Mouse (Mus musculus) thymus, postnatal 4 days (tissue): ENCODE measurements at regions not wholly inside any gene's neighbourhood (a gene's known extent, or its start where the extent isn't known, plus 50 kb on each side); places are given as distances from the start of the nearest gene placed in this dataset.

ENCODE experiments used
- DNase-seq: peaks from one replicate; pipeline ENCODE4 v3.0.0; 2021

GRCm38 (mm10) chr15:11774717-11775116 is 132.4 kb downstream of the Npr3 start:
- no peak for DNase-seq

GRCm38 (mm10) chr15:11770596-11770995 is 136.5 kb downstream of the Npr3 start:
- DNase-seq = no peak

GRCm38 (mm10) chr15:11757963-11758362 is 149.1 kb downstream of the Npr3 start:
- no peak for DNase-seq

DNA sequence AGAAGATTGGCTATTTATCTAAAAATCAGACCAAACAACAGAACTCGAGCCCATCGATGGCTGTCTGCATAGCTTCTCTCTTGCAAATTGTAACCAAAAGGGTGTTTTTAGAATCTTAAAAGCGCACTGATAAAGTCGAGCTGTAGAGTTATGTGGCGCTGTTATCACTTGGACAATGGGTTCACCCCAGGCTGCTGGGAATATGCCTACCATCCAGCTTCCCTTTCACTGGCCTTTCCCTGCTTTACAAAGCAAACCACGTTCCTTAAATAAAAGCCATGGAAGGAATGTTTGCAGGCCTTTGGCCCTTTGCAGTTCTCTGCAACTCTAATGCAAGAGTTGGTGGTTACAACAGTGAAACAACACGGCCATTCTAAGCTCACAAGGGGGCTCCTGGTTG is 150.3 kb downstream of the Npr3 start:
- DNase-seq = no peak

- no peak for DNase-seq
Measured at GRCm38 (mm10) chr15:11753216-11753615, 153.9 kb downstream of the Npr3 start.

GRCm38 (mm10) chr15:11750893-11751292 is 156.2 kb downstream of the Npr3 start:
- DNase-seq = no peak

DNA sequence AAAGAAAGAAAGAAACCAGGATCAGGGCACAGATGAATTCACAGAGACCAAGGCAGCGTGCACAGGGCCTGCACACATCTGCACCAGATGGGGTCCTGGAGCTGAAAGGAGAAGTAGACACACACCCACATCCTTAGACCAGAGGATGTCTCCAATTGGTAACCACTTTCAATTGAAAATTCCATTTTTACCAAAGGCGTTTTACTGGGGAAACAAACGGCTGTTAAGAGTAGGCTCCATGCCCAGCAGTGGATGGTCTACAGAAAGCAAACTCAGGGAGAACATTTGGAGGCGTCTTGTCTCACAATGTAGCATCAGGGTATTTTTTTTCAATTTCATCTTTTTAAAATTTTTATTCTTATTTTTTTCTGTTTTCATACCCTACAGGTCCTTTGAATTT is 157.6 kb downstream of the Npr3 start:
- no peak for DNase-seq

DNA sequence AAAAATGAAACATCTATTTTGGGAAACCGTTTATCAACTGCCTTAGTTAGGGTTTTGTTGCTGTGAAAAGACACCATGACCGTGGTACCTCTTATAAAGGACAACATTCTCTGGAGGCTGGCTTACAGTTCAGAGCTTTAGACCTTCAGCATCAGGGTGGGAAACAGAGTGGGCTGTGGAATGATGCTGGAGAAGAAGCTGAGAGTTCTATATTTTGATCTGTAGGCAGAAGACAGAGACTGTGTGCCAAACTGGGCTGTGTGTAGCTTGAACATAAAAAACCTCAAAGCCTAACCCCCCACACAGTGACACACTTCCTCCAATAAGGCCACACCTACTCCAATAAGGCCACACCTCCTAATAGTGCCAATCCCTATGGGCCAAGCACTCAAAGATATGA is 158.8 kb downstream of the Npr3 start:
- DNase-seq = no peak

DNA sequence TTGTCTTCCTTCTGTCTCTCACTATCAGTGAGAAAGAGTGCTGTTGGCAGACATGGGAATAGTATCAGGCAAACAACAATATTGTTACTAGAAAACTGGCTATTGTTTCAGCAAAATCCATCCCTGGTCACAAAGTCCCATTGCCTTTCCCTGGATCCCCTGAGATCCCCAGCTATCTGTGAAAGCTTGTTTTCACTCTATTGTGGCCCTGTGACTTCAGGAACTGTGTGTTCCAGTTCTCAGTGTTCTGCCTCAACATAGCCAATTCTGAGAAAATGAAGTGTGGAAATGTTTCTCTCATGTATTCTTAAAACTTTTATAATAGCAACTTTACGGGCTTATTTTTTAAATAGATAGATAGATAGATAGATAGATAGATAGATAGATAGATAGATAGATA is 160.3 kb downstream of the Npr3 start:
- no peak for DNase-seq

GRCm38 (mm10) chr15:11745629-11746372 is 161.3 kb downstream of the Npr3 start:
- no peak for DNase-seq

GRCm38 (mm10) chr15:11744903-11745302 is 162.2 kb downstream of the Npr3 start:
- no peak for DNase-seq

DNA sequence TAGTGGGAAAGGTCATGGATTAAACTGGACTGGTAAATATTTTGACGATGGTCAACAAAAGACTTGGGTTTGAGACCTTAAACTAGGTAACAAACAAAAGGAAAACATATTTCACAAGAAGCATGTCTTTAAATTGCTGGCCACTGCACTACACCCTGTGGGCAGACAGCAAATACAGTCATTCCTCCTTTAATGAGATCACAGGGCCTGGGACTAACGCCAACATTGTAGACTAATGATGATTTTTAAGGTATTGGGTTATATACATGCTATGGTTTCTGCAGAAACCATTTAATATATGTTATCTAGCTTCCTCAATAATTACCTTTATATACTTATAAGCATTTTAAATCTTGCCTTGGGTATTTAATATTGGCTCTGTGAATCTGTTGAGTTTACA is 162.8 kb downstream of the Npr3 start:
- no peak for DNase-seq

DNA sequence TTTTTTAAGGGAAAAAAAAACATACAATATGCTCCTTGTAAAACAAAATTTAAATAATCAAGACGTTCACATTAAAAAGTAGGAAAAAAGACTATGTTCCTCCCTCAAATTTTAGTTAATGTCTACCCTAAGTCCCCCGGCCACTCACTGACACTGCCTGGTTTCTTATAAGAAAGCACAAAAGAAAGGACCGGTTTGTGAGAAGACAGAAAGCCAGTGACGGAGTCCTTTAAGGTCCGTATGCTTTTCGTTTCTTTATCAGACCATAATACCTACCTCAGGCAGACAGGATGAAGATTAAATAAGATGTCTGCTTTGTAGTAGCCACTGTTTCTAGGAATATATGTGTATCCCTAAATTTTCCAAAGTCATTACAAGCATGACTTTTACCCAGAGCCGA is 164.3 kb downstream of the Npr3 start:
- DNase-seq = no peak

- DNase-seq = no peak
Measured at GRCm38 (mm10) chr15:11742346-11742729, 164.7 kb downstream of the Npr3 start.

DNA sequence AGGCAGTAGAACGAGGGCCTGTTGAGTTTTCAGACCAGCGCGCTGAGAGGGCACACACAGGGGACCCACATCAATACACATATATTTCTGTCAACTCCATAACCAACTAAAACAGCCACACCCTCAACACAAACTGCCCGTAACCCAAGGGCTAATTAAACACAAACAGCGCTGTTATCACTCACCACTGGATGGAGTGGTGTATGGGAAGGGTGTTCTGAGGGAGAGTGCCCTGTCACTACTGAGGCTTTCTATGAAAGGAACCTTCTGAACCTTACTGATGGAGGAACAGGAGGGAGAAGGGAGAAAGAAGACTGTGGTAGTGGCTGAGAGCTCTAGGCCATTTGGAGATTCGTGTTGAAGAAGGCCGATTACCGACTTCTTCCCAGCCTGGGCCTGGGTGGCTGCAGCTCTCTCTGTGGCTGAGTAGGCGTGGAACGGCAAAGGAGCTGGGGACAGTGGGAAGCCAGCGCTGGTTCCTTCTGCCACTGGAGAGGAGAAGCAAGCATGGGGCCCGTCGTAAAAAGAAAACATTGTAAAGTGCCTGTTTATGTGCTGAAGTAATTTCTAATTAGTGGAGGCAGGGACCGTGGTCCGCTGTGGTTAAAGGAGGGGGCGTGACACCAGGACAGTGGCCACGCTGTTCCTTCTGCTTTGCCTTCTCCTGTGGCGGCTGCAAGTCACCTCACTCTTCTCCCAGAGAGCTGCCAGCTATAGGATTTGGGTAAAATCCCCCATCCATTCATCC is 165.3 kb downstream of the Npr3 start:
- DNase-seq = no peak

GRCm38 (mm10) chr15:11737436-11738000 is 169.6 kb downstream of the Npr3 start:
- DNase-seq = no peak

DNA sequence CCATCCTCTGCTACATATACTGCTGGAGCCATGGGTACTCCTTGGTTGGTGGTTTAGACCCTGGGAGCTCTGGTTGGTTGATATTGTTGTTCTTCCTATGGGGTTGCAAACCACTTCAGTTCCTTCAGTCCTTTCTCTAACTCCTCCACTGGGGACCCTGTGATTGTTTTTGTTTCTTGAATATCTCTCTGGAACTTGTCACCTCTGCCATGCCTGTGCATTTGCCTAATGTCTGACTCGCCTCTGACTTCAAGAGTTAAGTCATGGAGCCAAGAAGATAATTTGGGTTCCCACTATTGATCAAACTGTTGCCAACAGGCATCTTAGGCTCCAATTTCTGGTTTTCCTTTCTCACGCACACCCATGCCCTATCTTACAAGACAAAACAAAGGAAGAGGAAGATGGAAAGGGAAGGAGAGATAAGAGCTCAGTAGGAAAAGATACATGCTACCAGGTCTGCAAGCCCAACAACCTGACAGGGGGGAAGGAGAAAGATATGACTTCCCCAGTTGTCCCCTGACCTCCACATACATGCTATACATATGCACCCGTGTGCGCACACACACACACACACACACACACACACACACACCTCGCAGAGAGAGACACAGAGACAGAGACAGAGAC is 172.3 kb downstream of the Npr3 start:
- DNase-seq = no peak

DNA sequence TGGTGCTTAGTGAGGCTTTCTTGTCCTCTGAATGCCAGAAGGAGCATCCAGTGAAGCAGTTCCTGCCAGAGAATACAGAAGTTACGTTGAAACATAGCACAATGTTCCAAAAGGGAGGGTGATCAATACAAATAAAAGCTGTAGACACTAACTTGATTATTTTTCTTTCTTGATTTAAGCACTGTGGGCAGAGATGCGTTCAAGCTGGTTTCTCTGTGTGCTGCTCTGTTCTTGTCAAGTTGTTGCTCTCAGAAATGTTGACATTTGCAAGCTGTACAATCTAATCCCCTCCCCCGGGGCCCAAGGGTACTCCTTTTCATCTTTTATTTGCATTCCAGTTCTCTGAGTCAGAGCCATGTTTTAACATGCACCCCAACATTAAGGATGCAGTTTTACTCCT is 177.7 kb downstream of the Npr3 start:
- DNase-seq = no peak

- DNase-seq = no peak
Measured at GRCm38 (mm10) chr15:11725620-11726530, 181.2 kb downstream of the Npr3 start.

- no peak for DNase-seq
Measured at GRCm38 (mm10) chr15:11720645-11721044, 186.4 kb downstream of the Npr3 start.

GRCm38 (mm10) chr15:11716168-11716842 is 190.8 kb downstream of the Npr3 start:
- peak; percentile 20 for DNase-seq
